In the genomic region with DNA sequence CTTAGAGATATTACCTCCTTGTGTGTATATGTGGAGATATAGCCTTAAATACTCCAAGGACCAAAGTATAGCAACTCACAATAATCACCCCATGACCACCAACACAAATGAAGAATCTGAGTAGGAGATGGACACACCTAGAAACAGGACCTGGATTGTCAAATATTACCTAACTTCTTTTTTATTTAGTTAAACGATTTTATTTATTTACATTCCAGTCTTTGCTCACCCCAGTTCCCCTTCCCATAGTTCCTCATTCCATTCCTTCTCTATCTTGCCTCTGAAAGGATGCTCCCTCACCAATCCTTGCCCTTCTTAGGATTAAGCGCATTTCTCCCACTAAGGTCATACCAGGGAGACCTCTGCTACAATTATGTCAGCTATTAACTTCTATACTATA, we compare ENCODE assay signal across 35 mouse cellular contexts.
"Had no signal": no experiment of that assay in that cellular context is flagged by ENCODE, and none has a peak within 500 bp of the region (broad histone marks: within the 10 kb centered on the region; RNA-seq: fewer than 3 reads in every experiment).

No protein-coding gene starts in this region.

- H3K27ac ChIP-seq: heart, embryonic 10.5 days; heart, embryonic 13.5 days; heart, embryonic 15.5 days; hindbrain, embryonic 10.5 days; hindbrain, embryonic 12.5 days; hindbrain, embryonic 13.5 days; hindbrain, embryonic 14.5 days; hindbrain, embryonic 15.5 days; hindbrain, postnatal 0 days; intestine, embryonic 15.5 days; kidney, embryonic 15.5 days; kidney, postnatal 0 days; layer of hippocampus, adult 2 months had no signal

- H3K9me3 ChIP-seq: heart, embryonic 10.5 days; heart, embryonic 12.5 days; heart, embryonic 13.5 days; heart, embryonic 15.5 days; hindbrain, embryonic 10.5 days; hindbrain, embryonic 12.5 days; hindbrain, embryonic 13.5 days; hindbrain, embryonic 15.5 days; intestine, embryonic 15.5 days; kidney, embryonic 15.5 days had no signal

- H3K9ac ChIP-seq: heart, embryonic 12.5 days; heart, embryonic 13.5 days; heart, embryonic 15.5 days; hindbrain, embryonic 12.5 days; hindbrain, embryonic 13.5 days; hindbrain, embryonic 14.5 days; hindbrain, embryonic 15.5 days; intestine, embryonic 15.5 days; kidney, embryonic 15.5 days had no signal

- DNase-seq: heart, postnatal 10 days; heart, postnatal 14 days; heart, postnatal 36 days; heart, postnatal 4 days; kidney, adult 11 months; kidney, adult 18-20 months; kidney, adult 2 months; kidney, adult 8-10 months; kidney, adult 9 months; kidney, postnatal 10 days; kidney, postnatal 14 days; kidney, postnatal 25 days; kidney, postnatal 36 days; kidney, postnatal 4 days; layer of hippocampus, adult 9-11 months; layer of hippocampus, postnatal 36 days had no signal

- H3K4me1 ChIP-seq: heart, embryonic 10.5 days; heart, embryonic 12.5 days; heart, embryonic 15.5 days; hindbrain, embryonic 10.5 days; hindbrain, embryonic 12.5 days; hindbrain, embryonic 13.5 days; hindbrain, embryonic 15.5 days; intestine, embryonic 15.5 days; kidney, embryonic 15.5 days had no signal

- H3K4me3 ChIP-seq: heart, embryonic 10.5 days; heart, embryonic 12.5 days; heart, embryonic 13.5 days; heart, embryonic 15.5 days; hindbrain, embryonic 10.5 days; hindbrain, embryonic 12.5 days; hindbrain, embryonic 13.5 days; hindbrain, embryonic 15.5 days; intestine, embryonic 15.5 days; kidney, embryonic 15.5 days; layer of hippocampus, adult 2 months had no signal

- H3K36me3 ChIP-seq: heart, embryonic 10.5 days; heart, embryonic 12.5 days; heart, embryonic 13.5 days; heart, embryonic 15.5 days; hindbrain, embryonic 10.5 days; hindbrain, embryonic 12.5 days; hindbrain, embryonic 13.5 days; hindbrain, embryonic 15.5 days; intestine, embryonic 15.5 days; kidney, embryonic 15.5 days had no signal

- H3K4me2 ChIP-seq: heart, embryonic 11.5 days; heart, embryonic 12.5 days; heart, embryonic 13.5 days; heart, embryonic 15.5 days; hindbrain, embryonic 12.5 days; hindbrain, embryonic 13.5 days; hindbrain, embryonic 14.5 days; hindbrain, embryonic 15.5 days; intestine, embryonic 15.5 days; kidney, embryonic 15.5 days had no signal

- H3K27me3 ChIP-seq: heart, embryonic 12.5 days; heart, embryonic 13.5 days; heart, embryonic 15.5 days; hindbrain, embryonic 12.5 days; hindbrain, embryonic 13.5 days; hindbrain, embryonic 15.5 days; intestine, embryonic 15.5 days; kidney, embryonic 15.5 days had no signal

- ATAC-seq: hindbrain, embryonic 16.5 days; hindbrain, postnatal 0 days; inflammation-experienced regulatory T-cells, adult 6 months; intestine, embryonic 15.5 days; intestine, embryonic 16.5 days; intestine, postnatal 0 days had no signal
